Mouse (Mus musculus): Measurements from ENCODE around the gene Cstf1.

Cstf1 gene

DNA sequence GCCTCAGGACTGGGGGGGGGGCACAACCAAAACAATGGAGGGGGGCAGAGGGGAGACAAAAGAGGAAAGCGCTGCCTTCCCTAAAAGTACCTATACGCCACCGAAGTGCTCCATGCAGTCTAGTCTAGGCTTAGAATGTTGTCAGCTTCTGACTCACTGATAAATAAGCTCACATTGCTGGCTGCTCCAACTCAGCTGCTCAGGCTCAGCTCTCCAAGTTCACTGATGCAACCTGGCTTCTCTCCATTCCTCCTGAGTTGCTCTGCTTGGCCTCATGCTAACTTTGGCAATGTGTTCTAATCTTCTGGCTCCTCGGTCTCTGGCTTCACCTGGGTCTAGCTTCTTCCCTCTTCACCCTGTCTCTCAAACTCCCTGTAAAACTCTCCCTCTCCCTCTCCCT, 6.1 kb downstream of the Cstf1 start:
- no peak for DNase-seq (ENCODE audit: low spot score in 2 of 2)

DNA sequence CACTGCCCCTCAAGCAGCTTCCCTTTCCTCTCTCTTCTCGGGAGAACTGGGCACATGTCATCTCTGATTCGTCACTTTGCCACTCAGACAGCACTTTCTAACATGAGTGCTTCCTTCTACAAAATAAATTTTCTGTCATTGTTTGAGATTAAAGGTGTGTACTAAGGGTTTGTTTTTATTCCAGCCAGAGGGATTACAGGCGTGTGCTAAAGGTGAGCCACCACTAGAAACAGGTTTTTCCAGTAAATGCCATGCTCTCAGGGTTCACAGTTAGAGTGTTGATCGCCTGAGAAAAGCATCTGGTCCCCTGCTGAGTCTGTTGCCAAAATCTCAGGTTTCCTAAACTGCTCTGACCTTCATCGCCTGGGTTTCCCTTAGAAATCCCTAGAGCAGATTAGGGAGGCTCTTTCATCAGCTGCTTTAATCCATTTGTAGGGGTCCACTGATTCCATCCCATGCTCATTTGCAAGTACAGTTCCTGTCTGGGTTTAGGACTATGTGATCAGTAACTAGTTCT, 6.6 kb downstream of the Cstf1 start:
- DNase-seq (ENCODE audit: low spot score in 2 of 2), result no peak

DNA sequence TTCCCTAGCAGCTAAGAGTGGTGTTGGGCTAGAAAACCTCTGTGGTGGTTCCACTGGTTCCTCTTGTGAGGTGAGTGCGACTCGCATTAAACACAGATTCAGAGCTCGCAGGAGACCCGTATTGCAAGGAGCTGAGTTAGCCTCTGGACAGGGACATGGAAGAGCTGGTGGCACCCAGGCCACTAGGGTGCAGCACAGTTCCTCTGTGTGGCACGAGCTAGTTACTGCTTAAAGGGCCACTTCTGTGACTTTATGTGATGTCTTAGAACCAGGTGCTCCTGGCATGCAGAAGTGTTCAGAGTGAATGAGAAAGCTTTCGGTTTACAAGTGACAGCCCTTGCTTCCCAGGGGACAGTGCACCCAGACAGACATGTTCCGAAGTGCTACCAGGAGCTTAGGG, 7.9 kb downstream of the Cstf1 start:
- DNase-seq (ENCODE audit: low spot score in 2 of 2), result no peak

DNA sequence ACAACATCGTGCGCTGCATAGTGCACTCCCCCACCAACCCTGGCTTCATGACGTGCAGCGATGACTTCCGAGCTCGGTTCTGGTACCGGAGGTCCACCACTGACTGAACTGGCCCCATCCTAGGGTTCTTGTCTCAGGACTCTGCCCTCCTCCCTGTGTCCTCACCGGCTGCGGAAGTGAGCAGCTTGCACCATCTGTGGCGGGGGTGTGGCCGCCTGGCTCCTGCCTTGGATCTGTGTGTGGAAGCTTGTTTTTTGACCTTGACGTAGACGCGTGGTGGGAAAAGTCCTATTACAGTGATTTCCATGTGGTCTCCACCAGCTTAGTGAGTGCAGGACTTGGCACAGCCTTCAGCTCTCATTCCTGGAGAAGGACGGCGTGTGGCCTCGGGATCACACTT, 10.0 kb downstream of the Cstf1 start:
- no peak for DNase-seq (ENCODE audit: low spot score in 2 of 2)

DNA sequence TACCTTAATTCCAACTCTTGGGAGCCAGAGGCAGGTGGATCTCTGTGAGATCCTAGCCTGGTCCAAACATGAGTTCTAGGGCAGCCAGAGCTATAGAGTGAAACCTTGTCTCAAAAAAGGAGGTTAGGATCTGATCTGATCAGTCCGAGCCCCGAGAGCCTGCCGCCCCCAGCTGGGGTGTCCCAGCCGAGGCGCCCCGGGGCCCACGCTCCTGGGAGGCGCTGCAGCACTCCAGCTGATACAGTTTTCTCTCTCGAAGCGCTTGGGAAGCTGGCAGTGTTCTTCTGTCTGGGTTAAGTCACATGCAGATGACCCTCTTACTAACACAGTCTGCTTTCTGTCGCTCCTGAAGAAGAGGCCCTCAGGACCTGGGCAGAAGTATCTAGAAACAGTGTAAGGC, 10.9 kb downstream of the Cstf1 start:
- no peak for DNase-seq (ENCODE audit: low spot score in 2 of 2)

DNA sequence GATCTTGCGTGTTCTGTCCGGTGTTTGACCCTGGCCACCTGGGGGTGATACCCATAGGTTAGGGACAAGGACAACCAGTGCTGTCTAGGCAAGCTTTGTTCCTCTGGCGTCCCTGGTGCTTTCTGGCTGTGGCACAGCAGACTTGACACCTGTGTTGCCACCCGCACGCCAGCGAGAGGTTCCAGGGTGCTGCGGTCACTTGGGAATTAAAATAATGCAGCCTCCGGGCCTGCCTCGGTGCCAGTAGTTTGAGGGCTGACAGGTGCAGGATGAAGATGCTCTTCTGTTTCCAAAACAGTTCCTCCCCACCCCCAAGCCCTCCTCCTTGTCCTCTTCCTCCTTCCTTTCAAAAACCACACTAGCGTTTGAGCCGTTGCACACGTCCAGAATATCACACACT, 11.4 kb downstream of the Cstf1 start:
- no peak for DNase-seq (ENCODE audit: low spot score in 2 of 2)

DNA sequence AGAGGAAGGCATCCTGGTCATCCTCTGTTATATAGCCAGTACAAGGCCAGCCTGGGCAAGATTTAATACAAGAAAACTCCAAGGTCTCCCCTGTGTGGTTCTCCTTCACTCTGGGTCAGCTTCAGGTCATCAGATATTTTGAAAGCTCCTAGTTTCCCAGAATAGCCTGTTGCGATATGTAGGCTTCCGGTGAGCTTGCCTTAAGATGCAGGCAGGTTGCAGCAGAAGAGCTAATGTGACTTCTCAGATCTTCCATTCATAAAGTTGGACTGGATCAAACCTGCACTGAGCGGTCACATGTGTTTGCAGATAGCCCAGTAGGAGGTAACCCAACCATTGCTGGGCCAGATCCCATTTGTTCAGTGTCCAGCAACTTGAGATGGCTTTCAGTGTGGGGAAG, 14.2 kb downstream of the Cstf1 start:
- DNase-seq (ENCODE audit: low spot score in 2 of 2), result no peak

DNA sequence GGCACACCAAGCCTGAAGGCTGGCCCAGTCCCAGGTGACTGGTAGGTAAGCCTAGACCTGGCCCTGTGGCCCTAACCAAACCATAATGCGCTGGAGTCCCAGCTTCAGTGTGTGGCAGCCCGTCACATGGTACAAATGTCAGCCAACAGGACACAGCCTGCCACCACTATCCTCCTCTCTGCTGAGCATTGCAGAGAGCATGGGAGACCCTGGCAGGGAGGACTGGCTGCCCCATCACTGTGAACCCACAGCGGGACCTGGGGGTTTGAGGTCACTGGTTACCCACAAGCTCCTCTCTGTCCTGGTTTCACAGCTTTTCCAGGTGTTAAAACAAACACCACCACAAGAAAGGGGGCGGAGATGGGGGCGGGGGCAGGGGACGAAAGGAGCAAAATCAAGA, 19.9 kb downstream of the Cstf1 start:
- no peak for DNase-seq (ENCODE audit: low spot score in 2 of 2)

DNA sequence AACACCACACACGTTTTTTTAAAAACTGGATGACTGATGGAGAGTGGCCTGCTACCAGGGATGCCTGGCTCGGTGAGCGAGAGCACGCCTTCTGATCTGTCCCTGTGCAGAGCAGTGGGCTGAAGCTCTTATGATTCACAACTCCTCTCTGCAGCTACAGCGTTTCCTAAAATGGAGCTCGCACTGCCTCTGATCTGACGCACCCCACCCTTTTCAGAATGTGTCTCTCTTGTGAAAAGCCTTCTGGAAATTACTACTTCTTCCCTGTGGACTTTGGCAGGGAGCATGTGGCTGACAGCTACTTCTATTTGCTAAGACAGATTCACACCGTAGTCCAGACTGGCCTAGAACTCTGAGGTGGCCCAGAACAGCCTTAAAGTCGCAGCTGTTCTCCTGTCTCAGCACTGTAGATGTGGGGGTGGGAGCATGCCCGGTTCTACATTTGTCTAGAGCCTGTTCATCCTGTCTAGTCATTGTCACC, 21.6 kb downstream of the Cstf1 start:
- no peak for DNase-seq (ENCODE audit: low spot score in 2 of 2)

DNA sequence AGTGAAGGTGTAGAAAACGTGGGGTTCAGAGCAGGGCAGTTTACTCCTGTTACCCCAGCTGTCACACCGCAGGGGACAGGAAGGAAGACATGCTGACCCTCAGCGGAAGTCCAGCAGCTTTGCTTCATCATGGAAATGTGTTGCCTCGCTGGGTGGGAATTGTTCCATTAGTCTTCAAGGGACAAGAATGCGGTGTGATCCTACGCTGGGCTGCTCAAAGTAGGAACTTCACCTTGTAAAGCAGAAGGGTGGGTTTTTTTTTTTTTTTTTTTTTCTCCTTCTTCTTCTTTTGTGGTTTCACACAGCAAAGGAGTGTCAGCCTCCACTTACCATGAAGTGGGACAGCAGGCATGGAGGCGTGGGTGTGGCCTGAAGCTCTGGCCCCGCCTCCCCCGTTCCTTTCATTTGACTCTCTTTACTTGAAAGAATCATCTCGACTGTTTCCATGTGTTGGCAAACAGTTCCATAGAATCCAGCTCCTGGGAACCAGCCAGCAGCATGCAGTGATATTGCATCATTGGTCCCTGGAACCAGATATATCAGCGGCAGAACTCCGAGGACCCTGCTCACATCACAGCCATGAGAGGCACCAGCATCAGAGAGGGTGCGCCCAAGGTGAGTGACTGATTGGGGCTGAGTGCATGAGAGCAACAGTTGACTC, 23.0 kb downstream of the Cstf1 start, which contains the start of gene Cass4:
Gene Cass4, plus strand, starts transcription at position 404 of the 661 bp plus-strand sequence.
- peak in 1 of 2 experiments; percentile 24 for DNase-seq (ENCODE audit: low spot score in 2 of 2)

DNA sequence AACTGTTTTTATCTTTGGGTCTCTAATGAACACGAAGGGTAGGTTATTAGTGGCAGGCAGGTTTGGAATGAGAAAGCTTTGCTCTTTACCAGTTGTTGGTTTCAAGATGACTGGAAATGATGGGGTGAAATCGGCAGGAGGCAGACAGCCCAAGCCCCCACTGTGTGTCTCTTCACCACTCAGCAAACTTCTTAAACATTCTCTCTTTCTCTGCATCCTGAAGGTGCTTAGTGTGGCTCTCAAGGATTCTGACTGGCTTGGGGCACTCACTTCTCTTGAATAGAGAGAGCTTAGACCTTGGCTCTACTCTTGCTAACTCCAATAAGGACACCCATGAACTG, 23.5 kb downstream of the Cstf1 start:
- DNase-seq (ENCODE audit: low spot score in 2 of 2), result no peak

DNA sequence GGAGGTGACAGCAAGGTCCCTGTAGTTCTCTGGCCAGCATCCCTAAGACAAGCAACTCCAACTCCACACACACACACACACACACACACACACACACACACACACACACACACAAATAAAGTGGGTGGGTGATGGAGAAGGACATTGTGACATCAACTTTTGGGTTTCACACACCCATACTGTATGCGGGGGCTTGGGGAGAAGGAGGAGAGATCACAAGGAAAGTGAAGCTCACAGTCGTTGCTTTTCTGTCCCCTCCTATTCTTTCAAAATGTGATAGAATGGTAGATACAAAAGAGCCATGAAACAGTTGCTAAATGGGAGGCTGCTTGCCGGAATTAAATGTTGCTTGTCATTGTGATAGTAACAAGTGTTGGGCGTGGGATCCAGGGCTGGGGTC, 24.2 kb downstream of the Cstf1 start:
- DNase-seq (ENCODE audit: low spot score in 2 of 2), result no peak

DNA sequence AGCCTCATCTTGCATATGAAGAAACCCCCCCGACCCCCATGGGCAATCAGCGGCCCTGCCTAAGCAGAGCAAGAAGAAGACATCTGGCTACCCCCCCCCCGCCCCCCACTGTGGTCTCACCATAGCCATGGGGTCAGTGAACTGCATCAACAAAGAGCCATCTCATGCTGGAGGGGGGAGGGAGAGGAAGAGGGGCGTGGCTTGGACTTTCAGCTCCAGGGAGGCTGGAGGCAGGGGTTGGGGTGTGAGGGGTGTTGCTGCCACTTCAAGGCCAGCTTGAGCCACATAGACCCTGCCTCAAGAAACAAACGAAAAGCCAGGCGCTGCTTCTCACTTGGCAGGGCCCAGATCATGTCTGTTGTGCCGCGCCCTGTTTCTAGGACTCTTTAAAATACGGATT, 25.5 kb downstream of the Cstf1 start:
- DNase-seq (ENCODE audit: low spot score in 2 of 2), result no peak

DNA sequence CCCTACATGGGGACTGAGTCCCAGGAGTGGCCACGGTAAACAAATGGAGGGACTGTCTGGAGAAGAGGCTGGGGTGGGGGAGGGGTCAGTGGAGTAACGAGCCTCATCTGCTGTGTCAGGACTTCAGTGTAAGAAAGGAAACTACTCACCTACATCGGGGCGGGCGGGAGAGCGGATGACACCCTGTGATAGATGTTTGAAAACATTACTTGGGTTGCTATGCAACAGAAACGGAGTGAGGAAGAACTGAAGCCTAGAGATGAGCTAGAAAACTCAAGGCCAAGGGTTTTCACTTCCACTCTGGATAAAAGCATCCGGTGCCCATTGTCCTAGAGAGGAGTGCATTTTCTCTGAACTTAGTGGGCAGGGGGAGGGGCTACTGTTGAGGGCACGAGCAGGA, 29.4 kb downstream of the Cstf1 start:
- peak in 1 of 2 experiments; percentile 24 for DNase-seq (ENCODE audit: low spot score in 2 of 2)

DNA sequence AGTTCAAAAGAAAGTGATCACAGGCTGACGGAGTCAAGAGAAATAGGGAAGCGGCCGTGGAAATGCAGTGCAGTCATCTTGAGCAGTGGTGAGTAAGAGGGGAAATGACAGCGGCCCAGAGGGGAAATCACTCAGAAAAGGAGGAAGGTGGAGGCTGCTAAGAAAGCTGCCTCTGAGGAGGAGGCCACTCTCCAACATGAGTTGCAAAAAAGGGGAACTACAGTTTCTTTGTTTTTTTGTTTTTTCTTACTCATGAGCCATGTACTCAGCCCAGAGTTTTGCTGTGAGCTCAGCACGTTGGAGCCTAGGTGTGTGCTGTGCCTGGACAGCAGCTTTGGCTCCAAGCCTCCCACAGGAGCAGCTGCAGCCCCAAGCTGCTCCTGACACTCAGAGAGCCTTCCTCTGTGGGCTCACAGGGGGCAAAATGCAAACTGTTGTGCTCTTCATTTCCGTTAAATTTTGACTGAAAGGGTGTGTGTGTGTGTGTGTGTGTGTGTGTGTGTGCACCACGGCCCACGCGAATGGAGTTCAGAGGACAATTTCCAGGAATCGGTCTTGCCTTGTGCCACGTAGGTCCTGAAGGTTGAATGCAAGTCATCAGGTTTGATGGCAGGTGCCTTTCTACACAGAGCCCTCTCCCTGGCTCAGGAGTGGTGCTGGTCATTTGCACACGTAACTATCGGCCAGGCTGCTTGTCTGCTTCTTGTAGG, 30.8 kb downstream of the Cstf1 start:
- peak; percentile 29 to 63 for DNase-seq (ENCODE audit: low spot score in 2 of 2)

DNA sequence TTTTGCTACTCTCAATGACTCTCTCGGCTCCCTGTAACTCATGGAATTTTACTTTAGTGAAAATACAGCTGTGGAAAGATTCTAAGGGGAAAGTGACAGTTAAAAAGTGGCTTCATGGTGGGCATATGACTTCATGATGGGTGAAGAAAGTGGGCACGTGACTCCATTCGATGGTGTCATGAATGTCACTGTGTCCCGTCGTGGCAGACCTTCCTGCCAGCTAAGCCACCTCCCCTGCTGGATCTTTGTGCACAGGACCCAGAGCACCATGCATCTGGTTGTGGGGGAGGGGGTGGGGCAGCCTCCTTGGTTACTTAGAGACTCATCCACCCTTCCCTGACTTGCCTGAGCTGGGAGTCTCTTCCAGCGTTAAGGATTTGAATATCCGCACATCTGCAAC, 33.8 kb downstream of the Cstf1 start:
- no peak for DNase-seq (ENCODE audit: low spot score in 2 of 2)

DNA sequence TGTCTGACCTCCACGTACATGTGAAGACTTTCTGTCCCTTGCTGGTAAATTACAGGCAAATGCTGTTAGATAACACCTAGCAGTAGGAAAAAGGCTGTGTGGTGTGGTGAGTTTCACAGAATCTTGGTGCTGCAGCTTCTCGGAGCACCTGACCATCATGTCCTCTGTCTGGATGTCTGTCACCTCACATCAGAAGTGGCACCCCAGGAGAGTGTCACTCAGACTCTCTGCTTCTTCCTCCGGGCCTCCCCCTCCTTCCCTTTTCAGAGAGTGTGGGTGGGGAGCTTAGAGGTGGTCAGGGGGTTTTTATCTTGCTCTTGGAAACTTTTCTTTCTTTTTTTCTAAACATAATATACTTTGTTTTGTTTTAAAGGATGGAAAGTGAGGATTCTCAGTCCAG, 34.5 kb downstream of the Cstf1 start:
- no peak for DNase-seq (ENCODE audit: low spot score in 2 of 2)

DNA sequence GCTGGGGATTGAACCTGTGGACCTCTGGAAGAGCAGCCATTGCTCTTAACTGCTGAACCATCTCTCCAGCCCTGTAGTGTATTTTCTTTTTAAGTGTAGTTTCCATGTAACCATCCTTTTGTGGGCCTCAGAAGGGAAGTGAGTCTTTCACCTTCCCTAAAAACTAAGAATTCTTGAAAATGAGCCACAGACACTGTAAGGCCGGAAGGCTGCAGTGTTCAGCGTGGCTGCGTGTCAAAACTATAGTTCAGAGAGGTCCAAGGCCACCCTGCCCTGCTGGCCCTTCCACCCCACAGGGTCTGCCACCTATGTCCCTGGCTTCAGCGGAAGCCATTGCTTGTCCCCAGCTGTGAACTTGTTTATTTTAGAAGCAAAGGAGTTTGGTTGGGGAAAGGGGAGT, 35.7 kb downstream of the Cstf1 start:
- DNase-seq (ENCODE audit: low spot score in 2 of 2), result peak in 1 of 2 experiments; percentile 21

DNA sequence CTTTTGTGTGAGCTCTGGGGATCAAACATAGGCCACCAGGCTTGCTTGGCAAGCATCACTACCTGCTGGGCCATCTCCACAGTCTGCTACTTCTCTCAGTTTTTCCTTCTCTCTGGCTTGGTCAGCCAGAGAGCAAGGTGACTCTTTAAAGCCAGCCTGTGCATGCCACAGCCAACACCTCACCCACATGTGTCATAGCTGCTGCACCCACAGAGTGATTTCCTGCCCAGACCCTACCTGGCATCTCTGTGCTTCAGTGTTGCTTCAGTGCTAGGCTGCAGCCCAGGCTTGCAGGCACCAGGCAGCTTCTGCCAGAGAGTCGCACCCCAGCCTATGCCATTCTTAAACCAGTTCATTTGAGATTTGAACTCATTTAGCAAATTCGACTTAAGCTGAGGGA, 37.0 kb downstream of the Cstf1 start:
- no peak for DNase-seq (ENCODE audit: low spot score in 2 of 2)

DNA sequence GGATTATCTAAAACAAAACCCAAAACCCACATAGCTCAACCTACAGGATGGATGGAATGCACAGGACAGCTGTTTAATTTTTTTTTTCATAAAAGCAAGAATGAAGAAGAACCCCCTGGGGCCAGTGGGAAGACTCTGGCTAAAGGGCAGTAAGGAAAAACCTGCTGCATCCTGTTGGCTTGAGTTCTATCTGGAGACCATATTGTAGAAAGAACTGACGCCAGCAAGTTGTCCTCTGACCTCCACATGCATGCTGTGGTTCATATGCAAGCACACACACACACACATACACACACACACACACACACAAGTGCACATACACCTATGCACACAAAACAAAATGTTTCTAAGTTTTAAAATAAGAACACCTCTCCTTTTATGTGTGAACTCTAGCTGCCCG, 40.2 kb downstream of the Cstf1 start:
- DNase-seq (ENCODE audit: low spot score in 2 of 2), result no peak

DNA sequence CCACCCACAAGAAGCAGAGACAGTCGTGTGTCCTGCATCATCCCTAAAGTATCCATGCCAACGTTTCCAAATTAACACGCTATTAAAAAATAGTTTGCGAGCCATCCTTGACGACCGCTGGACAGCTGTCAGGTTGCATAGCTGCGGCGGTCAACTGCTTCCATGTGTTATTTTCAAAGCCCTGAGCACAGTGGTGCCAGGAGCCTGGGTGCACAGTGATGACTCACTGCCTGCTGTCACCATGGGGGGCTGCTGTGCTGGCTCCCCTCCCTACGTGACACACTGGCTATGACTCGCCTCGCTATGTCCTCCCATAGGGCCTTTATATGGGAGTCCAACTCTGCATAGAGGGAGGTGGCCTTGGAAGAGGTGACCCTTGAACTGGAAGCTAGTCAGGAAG, 40.6 kb downstream of the Cstf1 start:
- DNase-seq (ENCODE audit: low spot score in 2 of 2), result no peak

DNA sequence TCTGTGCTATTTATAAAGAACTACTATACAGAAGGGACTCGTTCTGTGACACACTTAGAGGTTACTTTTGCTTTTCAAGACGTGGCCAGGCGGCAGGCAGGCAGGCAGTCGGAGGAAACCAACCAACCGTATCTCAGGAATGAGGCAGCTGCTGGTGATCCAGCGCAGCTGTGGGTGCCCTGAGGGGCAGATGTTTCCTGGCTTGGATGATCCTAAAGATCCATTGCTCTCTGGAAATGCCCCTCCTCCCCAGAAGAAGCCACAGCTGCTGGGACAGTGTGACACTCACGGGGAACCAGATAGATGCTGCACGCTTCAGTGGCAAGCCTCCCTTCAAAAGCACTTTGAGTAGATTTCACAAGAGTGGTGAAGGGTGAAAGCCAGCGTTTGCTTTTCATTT, 42.0 kb downstream of the Cstf1 start:
- no peak for DNase-seq (ENCODE audit: low spot score in 2 of 2)

DNA sequence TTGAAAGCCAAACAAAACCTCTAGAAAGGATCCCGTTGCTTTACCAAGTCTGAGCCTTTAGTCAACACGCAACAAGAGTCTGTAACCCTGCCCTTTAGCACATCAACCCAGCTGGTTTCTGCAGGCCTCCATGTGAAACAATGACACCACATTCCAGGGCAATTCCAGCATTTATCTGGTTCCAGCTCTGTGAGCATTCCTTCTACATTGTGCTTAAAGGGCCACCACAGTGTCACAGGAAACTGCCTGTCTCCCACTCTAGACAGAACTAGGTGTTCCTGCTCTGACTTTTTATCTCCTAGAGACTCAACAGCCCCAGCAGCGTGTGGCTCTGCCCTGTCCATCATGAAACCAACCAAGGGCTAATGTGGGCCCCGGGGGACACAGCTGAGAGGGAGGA, 42.8 kb downstream of the Cstf1 start:
- no peak for DNase-seq (ENCODE audit: low spot score in 2 of 2)

Data from heart, adult 9 months (tissue).